Mouse (Mus musculus) megakaryocyte, adult 5-6 weeks (primary cell): ENCODE results near the gene Pira2. TPM values are rescaled to one million over a fixed set of nuclear protein-coding genes. Genes with fewer than 3 reads are reported as not detected.
"Not testable (repeated sequence)": the region's sequence is repeated elsewhere in the genome, so short reads cannot be mapped to it uniquely, and the experiment has no call there.

Experiments
- ATAC-seq: 2 replicates; pipeline ENCODE4 v1.8.0; 2016; ENCODE audit warnings: mild to moderate bottlenecking, inconsistent platforms; ENCODE audit not compliant: poor library complexity, severe bottlenecking
- total RNA-seq, 2 experiments: library from RNA; stranded (forward) in 1 of 2; stranded (reverse) in 1 of 2; fragments of 153-499, 151-499 nt in 1 of 2; fragments of 221-1000, 200-1000 nt in 1 of 2; gene quantifications; 2 replicates each; pipeline versions ENCODE4 v1.2.3 to v1.2.4; 2015 to 2017

The Pira2 gene
- total RNA-seq (2015) (119 and 123 TPM in 2 replicates), total RNA-seq (2017) (111 and 114 TPM in 2 replicates)

DNA sequence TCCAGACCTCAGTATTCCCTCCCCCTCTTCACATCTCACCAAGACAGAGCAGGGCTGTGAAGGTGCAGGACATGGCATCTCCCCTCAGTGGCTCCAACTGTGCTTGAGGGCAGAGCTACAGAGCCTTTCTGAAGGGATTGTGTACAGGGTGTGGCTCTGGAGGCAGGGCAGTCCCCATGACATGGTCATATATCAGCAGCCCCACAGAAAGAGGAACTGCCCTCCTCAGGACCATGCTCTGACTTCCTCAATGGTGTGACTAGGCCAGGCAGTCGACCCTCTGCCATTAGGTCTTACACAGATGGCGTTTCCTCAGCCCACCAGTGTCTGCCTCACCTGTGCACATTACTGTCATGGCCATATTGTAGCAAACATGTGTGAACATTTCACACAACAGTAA lies at the start of gene Pira2:
Pira2 (minus strand) TSS at position 101 of the 400 bp plus-strand sequence.
- ATAC-seq: not testable (repeated sequence)

DNA sequence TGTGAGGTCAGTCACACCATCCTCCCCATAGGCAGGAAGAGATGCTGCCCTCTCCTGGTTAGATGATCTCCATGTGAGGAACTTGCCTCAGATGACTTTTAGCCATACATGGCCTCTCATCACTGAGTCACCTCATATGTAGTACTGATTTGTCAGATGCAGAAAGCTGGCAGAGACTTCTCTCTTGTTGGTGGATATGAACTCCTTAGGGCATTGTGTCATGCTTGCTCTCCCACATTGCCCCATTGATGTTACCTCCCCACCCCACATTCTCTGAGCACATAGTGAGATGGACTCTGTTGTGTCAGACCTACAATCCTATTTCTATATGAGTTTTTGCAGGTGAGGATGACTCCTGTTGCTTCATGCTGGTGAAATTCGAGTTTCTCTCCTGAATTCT lies 30.2 kb upstream of the Pira2 start:
- ATAC-seq: peak; percentile 52; the same call in 1 of the 2 replicates

DNA sequence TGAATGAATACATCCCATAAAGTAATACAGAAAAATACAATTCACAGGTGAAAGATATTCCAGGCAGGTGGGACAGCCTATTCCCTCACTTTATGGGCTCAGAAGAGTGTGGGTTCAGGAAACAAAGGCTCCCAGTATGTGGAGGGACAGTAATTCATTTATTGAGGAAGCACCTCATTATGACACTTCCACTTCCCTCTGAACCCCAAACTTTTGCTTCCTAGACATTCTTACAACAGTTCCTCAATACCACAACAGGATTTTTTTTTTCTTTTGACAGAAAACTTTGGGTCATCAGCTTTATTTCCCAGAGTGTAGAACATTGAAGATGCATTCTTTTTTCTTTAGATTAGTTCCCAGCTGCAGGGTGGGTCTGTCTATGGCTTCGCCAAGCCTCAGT lies 7.0 kb downstream of the Pira2 start:
- peak; percentile 84 for ATAC-seq

GRCm38 (mm10) chr7:3830633-3831032 lies 14.2 kb downstream of the Pira2 start:
- peak; percentile 70 for ATAC-seq

- peak; percentile 54 for ATAC-seq
Observed at GRCm38 (mm10) chr7:3825599-3825998, 19.3 kb downstream of the Pira2 start, which contains the start of gene Gm15448. Gene Gm15448, minus strand, starts transcription at chr7:3825687.

DNA sequence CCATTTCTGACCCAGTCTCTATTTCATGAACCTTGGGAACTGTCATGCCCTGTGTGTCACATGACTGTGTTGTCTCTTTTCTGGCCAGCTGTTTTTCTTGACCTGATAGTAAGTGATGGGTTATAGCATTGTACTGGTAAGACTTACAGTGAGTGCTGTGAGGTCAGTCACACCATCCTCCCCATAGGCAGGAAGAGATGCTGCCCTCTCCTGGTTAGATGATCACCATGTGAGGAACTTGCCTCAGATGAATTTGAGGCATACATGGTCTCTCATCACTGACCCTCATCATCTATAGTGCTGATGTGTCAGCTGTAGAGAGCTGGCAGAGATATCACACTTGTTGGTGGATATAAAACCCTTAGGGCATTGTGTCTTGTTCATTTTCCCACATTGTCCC lies 32.9 kb downstream of the Pira2 start:
- ATAC-seq: not testable (repeated sequence)

DNA sequence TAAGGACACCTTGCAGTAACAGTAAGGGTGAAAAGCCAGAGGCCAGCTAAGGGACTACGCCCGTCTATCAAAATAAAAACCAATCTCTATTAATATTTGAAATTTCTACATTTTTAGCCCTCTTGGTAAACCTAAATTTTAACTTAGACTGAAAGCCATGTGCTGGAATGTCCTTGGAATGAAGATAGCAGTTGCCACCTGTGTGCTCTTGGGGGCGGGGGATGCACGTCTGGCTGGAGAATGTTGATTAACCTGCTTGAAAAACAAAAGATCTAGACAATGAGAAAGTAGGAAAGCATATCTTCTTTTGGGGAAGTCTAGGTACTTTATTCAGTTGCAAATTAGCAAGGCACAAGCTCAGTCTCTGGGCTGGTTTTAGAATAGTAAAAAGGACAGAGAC lies 41.9 kb downstream of the Pira2 start:
- ATAC-seq: not testable (repeated sequence)

DNA sequence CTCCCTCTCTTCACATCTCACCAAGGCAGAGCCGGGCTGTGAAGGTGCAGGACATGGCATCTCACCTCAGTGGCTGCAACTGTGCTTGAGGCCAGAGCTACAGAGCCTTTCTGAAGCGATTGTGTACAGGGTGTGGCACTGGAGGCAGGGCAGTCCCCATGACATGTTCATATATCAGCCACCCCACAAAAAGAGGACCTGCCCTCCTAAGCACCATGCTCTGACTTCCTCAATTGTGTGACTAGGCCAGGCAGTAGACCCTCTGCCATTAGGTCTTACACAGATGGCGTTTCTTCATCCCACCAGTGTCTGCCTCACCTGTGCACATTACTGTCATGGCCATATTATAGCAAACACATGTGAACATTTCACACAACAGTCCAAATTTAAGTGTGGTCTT lies 44.9 kb downstream of the Pira2 start:
- peak; percentile 89 for ATAC-seq

GRCm38 (mm10) chr7:3796286-3796685 lies 48.6 kb downstream of the Pira2 start:
- ATAC-seq: not testable (repeated sequence)

Other genes with a start within 250 kb of the Pira2 start
- not detected in 2 replicates for gene Oscar, start 228.9 kb downstream of the Pira2 start, total RNA-seq (2015)
- not detected in 2 replicates for gene Oscar, start 228.9 kb downstream of the Pira2 start, total RNA-seq (2017)
- gene Ndufa3, start 227.7 kb downstream of the Pira2 start, total RNA-seq (2015): 263 and 351 TPM in 2 replicates
- gene Ndufa3, start 227.7 kb downstream of the Pira2 start, total RNA-seq (2017): 273 and 274 TPM in 2 replicates
- gene Tfpt, start 215.1 kb downstream of the Pira2 start, total RNA-seq (2015): 20.8 and 30.4 TPM in 2 replicates
- gene Tfpt, start 215.1 kb downstream of the Pira2 start, total RNA-seq (2017): 23.8 and 28.4 TPM in 2 replicates
- 15.1 and 21.1 TPM in 2 replicates for gene Prpf31, start 215.1 kb downstream of the Pira2 start, total RNA-seq (2015)
- gene Prpf31, start 215.1 kb downstream of the Pira2 start, total RNA-seq (2017): 51.0 and 66.7 TPM in 2 replicates
- gene Cnot3, start 199.8 kb downstream of the Pira2 start, total RNA-seq (2015): 119 and 123 TPM in 2 replicates
- 23.5 and 36.8 TPM in 2 replicates for gene Cnot3, start 199.8 kb downstream of the Pira2 start, total RNA-seq (2017)
- gene Leng1, start 179.2 kb downstream of the Pira2 start, total RNA-seq (2015): 7.8 and 8.7 TPM in 2 replicates
- 9.4 and 15.4 TPM in 2 replicates for gene Leng1, start 179.2 kb downstream of the Pira2 start, total RNA-seq (2017)
- gene Tmc4, start 167.5 kb downstream of the Pira2 start, total RNA-seq (2015): 9.0 and 9.9 TPM in 2 replicates
- gene Tmc4, start 167.5 kb downstream of the Pira2 start, total RNA-seq (2017): 9.8 and 11.8 TPM in 2 replicates
- 30.0 and 34.0 TPM in 2 replicates for gene Tsen34, start 152.2 kb downstream of the Pira2 start, total RNA-seq (2015)
- gene Tsen34, start 152.2 kb downstream of the Pira2 start, total RNA-seq (2017): 25.3 and 28.3 TPM in 2 replicates
- 96.2 and 102 TPM in 2 replicates for gene Mboat7, start 151.5 kb downstream of the Pira2 start, total RNA-seq (2015)
- gene Mboat7, start 151.5 kb downstream of the Pira2 start, total RNA-seq (2017): 47.2 and 55.7 TPM in 2 replicates
- 1,476 and 1,615 TPM in 2 replicates for gene Rps9, start 141.1 kb downstream of the Pira2 start, total RNA-seq (2015)
- gene Rps9, start 141.1 kb downstream of the Pira2 start, total RNA-seq (2017): 1,141 and 1,307 TPM in 2 replicates
- gene Pirb, start 124.7 kb downstream of the Pira2 start, total RNA-seq (2015): 366 and 379 TPM in 2 replicates
- gene Pirb, start 124.7 kb downstream of the Pira2 start, total RNA-seq (2017): 233 and 235 TPM in 2 replicates
- 18.7 and 22.7 TPM in 2 replicates for gene Gm15448, start 19.4 kb downstream of the Pira2 start, total RNA-seq (2015)
- gene Gm15448, start 19.4 kb downstream of the Pira2 start, total RNA-seq (2017): 22.1 and 25.4 TPM in 2 replicates
- 112 and 120 TPM in 2 replicates for gene Gm14548, start 53.1 kb upstream of the Pira2 start, total RNA-seq (2015)
- gene Gm14548, start 53.1 kb upstream of the Pira2 start, total RNA-seq (2017): 89.0 and 89.6 TPM in 2 replicates
- 132 and 138 TPM in 2 replicates for gene Lilra6, start 70.5 kb upstream of the Pira2 start, total RNA-seq (2015)
- gene Lilra6, start 70.5 kb upstream of the Pira2 start, total RNA-seq (2017): 123 and 141 TPM in 2 replicates
- gene Lair1, start 218.2 kb upstream of the Pira2 start, total RNA-seq (2015): 31.5 and 39.5 TPM in 2 replicates
- gene Lair1, start 218.2 kb upstream of the Pira2 start, total RNA-seq (2017): 58.7 and 60.8 TPM in 2 replicates